Mouse (Mus musculus) intestine, embryonic 15.5 days (tissue): Measurements from ENCODE around the gene Enpp7. TPM values are rescaled to one million over a fixed set of nuclear protein-coding genes. Genes with fewer than 3 reads are reported as not detected.

Source experiments
- ATAC-seq: fragments of 200-750 bp; cut with Nextera tagmentation; 2 replicates; pipeline ENCODE4 v1.8.0; 2017; ENCODE audit warnings: moderate TSS enrichment, moderate library complexity
- H3K27ac ChIP-seq: fragments of 300-500 bp; sonication (generic); 2 replicates; pipeline ENCODE4 v1.5.1; 2015; ENCODE audit warnings: mild to moderate bottlenecking, inconsistent platforms
- H3K27me3 ChIP-seq: fragments of 300-500 bp; sonication (generic); replicated peaks from 2 replicates; pipeline ENCODE4 v1.6.1; 2015; ENCODE audit warnings: inconsistent platforms
- H3K36me3 ChIP-seq: fragments of 300-500 bp; sonication (generic); 2 replicates; pipeline ENCODE4 v1.6.1; 2015; ENCODE audit warnings: inconsistent platforms
- H3K4me1 ChIP-seq: fragments of 300-500 bp; sonication (generic); replicated peaks from 2 replicates; pipeline ENCODE4 v1.6.1; 2015; ENCODE audit warnings: inconsistent platforms
- H3K4me2 ChIP-seq: fragments of 300-500 bp; sonication (generic); replicated peaks from 2 replicates; pipeline ENCODE4 v1.6.1; 2015; ENCODE audit warnings: mild to moderate bottlenecking, inconsistent platforms
- H3K4me3 ChIP-seq: fragments of 300-500 bp; sonication (generic); replicated peaks from 2 replicates; pipeline ENCODE4 v1.5.1; 2015; ENCODE audit warnings: inconsistent platforms
- H3K9ac ChIP-seq: fragments of 300-500 bp; sonication (generic); 2 replicates; pipeline ENCODE4 v1.6.1; 2015; ENCODE audit warnings: inconsistent platforms
- H3K9me3 ChIP-seq: fragments of 300-500 bp; sonication (generic); 2 replicates; pipeline ENCODE4 v1.6.1; 2016; ENCODE audit warnings: inconsistent platforms
- WGBS: fragments of 180-500 bp; shearing (Covaris S2); methylation state at CpG from one replicate; pipeline ENCODE4 v1.1.7; 2015; 5-methylcytosine and 5-hydroxymethylcytosine counted together
- polyA plus RNA-seq: library from polyadenylated mRNA; unstranded; fragments of >200 nt; fragmentation: Nextera tagmentation; extraction: Ambion mirVana; gene quantifications from 2 replicates; pipeline ENCODE4 v1.2.1, GENCODE M21; 2015

The Enpp7 gene
- polyA plus RNA-seq, 1 experiment from 2014 or later, result 0.09 TPM

- 70% methylated on average over 22 of the region's 22 CpGs for WGBS
- H3K27me3 ChIP-seq, result peaks cover 69% of the 10 kb centered on the region
- H3K36me3 ChIP-seq, result 0 out of 2 replicates have a peak, but pooled peaks cover 8% of the 10 kb centered on the region
- H3K4me3 ChIP-seq, result no peak overlapping the region
- H3K4me2 ChIP-seq, result 0 out of 2 replicates have a peak overlapping the region, but pooled peaks have one; percentile 4
- peaks cover 69% of the 10 kb centered on the region for H3K4me1 ChIP-seq
- no peak for ATAC-seq
- H3K9me3 ChIP-seq, result no peaks in the 10 kb centered on the region
- no peak overlapping the region for H3K27ac ChIP-seq
- no peak overlapping the region for H3K9ac ChIP-seq
These were observed 50.9 kb downstream of the Enpp7 start for GRCm38 (mm10) chr11:119038744-119039484.

GRCm38 (mm10) chr11:119039732-119040512, 51.9 kb downstream of the Enpp7 start:
- peak overlapping the region; percentile 97 for H3K4me2 ChIP-seq
- H3K9ac ChIP-seq, result peak overlapping the region; percentile 82
- WGBS, result 15% methylated on average over 21 of the region's 21 CpGs
- H3K4me1 ChIP-seq, result peaks cover 71% of the 10 kb centered on the region
- peaks cover 72% of the 10 kb centered on the region for H3K27me3 ChIP-seq
- H3K9me3 ChIP-seq, result no peaks in the 10 kb centered on the region
- no peak for ATAC-seq
- H3K36me3 ChIP-seq, result 0 out of 2 replicates have a peak, but pooled peaks cover 8% of the 10 kb centered on the region
- no peak overlapping the region for H3K27ac ChIP-seq
- H3K4me3 ChIP-seq, result peak overlapping the region; percentile 69

GRCm38 (mm10) chr11:119040600-119041324, 52.8 kb downstream of the Enpp7 start, which contains the start of gene Cbx8:
Cbx8 (minus strand) TSS chr11:119040969.
- H3K27ac ChIP-seq, result peak within 1 kb of the TSS; percentile 77
- no peaks in the 10 kb centered on the region for H3K9me3 ChIP-seq
- H3K9ac ChIP-seq, result peak within 1 kb of the TSS; percentile 82
- peak within 1 kb of the TSS; percentile 69 for H3K4me3 ChIP-seq
- peak within 1 kb of the TSS; percentile 97 for H3K4me2 ChIP-seq
- ATAC-seq, result peak; percentile 96
- peaks cover 71% of the 10 kb centered on the region for H3K27me3 ChIP-seq
- peaks cover 70% of the 10 kb centered on the region for H3K4me1 ChIP-seq
- H3K36me3 ChIP-seq, result 0 out of 2 replicates have a peak, but pooled peaks cover 8% of the 10 kb centered on the region
- under 1% methylated on average over 63 of the region's 63 CpGs for WGBS

- Histone ChIP-seq H3K36me3 (0 out of 2 replicates have a peak, but pooled peaks cover 8% of the 10 kb centered on the region), H3K4me2 (peak overlapping the region; percentile 97), H3K4me3 (peak overlapping the region; percentile 58), H3K27me3 (peaks cover 71% of the 10 kb centered on the region), H3K9ac (peak overlapping the region; percentile 63), H3K9me3 (no peaks in the 10 kb centered on the region), H3K4me1 (peaks cover 68% of the 10 kb centered on the region), H3K27ac (no peak overlapping the region)
- under 1% methylated on average over 31 of the region's 31 CpGs for WGBS
- ATAC-seq, result peak; percentile 56
These were observed 53.3 kb downstream of the Enpp7 start for GRCm38 (mm10) chr11:119041325-119041716.

- Histone ChIP-seq H3K4me1 (peaks cover 70% of the 10 kb centered on the region), H3K4me2 (peak overlapping the region; percentile 97), H3K9me3 (no peaks in the 10 kb centered on the region), H3K27me3 (peaks cover 75% of the 10 kb centered on the region), H3K27ac (no peak overlapping the region), H3K9ac (peak overlapping the region; percentile 63; the same call in 1 of the 2 replicates), H3K4me3 (peak overlapping the region; percentile 58), H3K36me3 (0 out of 2 replicates have a peak, but pooled peaks cover 8% of the 10 kb centered on the region)
- no peak for ATAC-seq
- WGBS, result 1% methylated on average over 30 of the region's 31 CpGs
These were observed 53.9 kb downstream of the Enpp7 start for GRCm38 (mm10) chr11:119041750-119042465.

Other genes starting within 250 kb of the Enpp7 start
- gene Rbfox3, start 76.6 kb upstream of the Enpp7 start, polyA plus RNA-seq, result 1.2 and 1.5 TPM in 2 replicates
- 24.8 and 27.0 TPM in 2 replicates for gene Cbx2, start 34.8 kb downstream of the Enpp7 start, polyA plus RNA-seq
- gene Cbx8, start 52.8 kb downstream of the Enpp7 start, polyA plus RNA-seq, result 7.4 and 7.9 TPM in 2 replicates
- 10.7 and 11.2 TPM in 2 replicates for gene Cbx4, start 98.0 kb downstream of the Enpp7 start, polyA plus RNA-seq
- gene Tbc1d16, start 240.3 kb downstream of the Enpp7 start, polyA plus RNA-seq, result 13.9 and 15.3 TPM in 2 replicates
- 2.5 and 2.6 TPM in 2 replicates for gene Ccdc40, start 240.4 kb downstream of the Enpp7 start, polyA plus RNA-seq